Mouse (Mus musculus) yolk sac, embryonic 10.5 days (tissue): ENCODE results near the gene Gm19345.

Experiments
- DNase-seq: peaks from one replicate; pipeline ENCODE4 v3.0.0-alpha.2; 2017; ENCODE audit warnings: low spot score

Gene Gm19345

GRCm38 (mm10) chr7:19871943-19872601, 20.3 kb downstream of the Gm19345 start:
- DNase-seq, result no peak

GRCm38 (mm10) chr7:19875948-19876682, 24.3 kb downstream of the Gm19345 start:
- DNase-seq, result peak; percentile 30

- DNase-seq, result peak; percentile 47
Observed at GRCm38 (mm10) chr7:19876781-19877425, 25.1 kb downstream of the Gm19345 start.

GRCm38 (mm10) chr7:19880754-19881153, 29.0 kb downstream of the Gm19345 start:
- DNase-seq, result no peak

GRCm38 (mm10) chr7:19887849-19888248, 36.0 kb downstream of the Gm19345 start, which contains the start of gene Ceacam19:
Ceacam19 (minus strand) TSS chr7:19887965.
- no peak for DNase-seq

- DNase-seq, result no peak
Observed at GRCm38 (mm10) chr7:19889881-19890280, 38.1 kb downstream of the Gm19345 start.
